Mouse (Mus musculus): ENCODE measurements at regions not wholly inside any gene's neighbourhood (a gene's known extent, or its start where the extent isn't known, plus 50 kb on each side); places are given as distances from the start of the nearest gene placed in this dataset.

DNA sequence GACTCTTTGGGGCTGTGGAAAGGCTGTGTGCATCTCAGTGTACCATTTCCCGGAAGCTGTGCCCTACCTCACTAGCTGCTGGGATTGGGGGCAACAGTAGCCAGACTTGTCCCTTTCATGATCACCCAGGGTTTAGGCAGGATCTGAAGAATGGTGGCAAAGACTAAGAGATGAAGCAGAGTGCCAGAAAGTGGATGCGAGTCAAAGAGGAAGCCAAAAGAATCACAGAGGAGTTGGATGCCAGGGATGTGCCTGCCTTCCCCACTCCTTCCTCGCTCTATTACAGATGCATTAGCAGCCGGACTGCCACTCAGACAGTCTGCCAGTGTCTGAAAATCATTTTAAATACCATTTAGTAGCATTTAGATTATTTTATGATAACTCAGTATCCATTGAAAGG, 271.5 kb upstream of the Slc24a2 start:
- no peak overlapping the region for H3K9ac ChIP-seq (ENCODE audit: low read depth, low read length, severe bottlenecking)
- TF ChIP-seq POLR2A (IDR thresholded peaks at IDR 0.05; ENCODE audit: borderline replicate concordance, extremely low read depth, insufficient read depth, insufficient read length): no peak
- WGBS: 87% methylated on average over 4 of the region's 4 CpGs
- no peaks in the 10 kb centered on the region for H3K9me3 ChIP-seq (ENCODE audit: control insufficient read depth, low read length)
- DNase-seq (ENCODE audit: low spot score): no peak
- no peak overlapping the region for H3K4me3 ChIP-seq (replicated peaks; ENCODE audit: low read length)
- H3K4me2 ChIP-seq (replicated peaks; ENCODE audit: low read depth, low read length, severe bottlenecking): no peak overlapping the region
- ATAC-seq (ENCODE audit: low FRiP score, low read depth): no peak
- no peaks in the 10 kb centered on the region for H3K36me3 ChIP-seq (ENCODE audit: control insufficient read depth, insufficient read depth, low read length)
- H3K4me1 ChIP-seq (ENCODE audit: control insufficient read depth, insufficient read depth, low read length): no peaks in the 10 kb centered on the region
- no peaks in the 10 kb centered on the region for H3K27me3 ChIP-seq (ENCODE audit: control insufficient read depth, insufficient read depth, low read length)
- no peak overlapping the region for H3K27ac ChIP-seq (replicated peaks; ENCODE audit: low read depth, low read length)

GRCm38 (mm10) chr4:87500441-87500840, 270.2 kb upstream of the Slc24a2 start:
- ATAC-seq (ENCODE audit: low FRiP score, low read depth): no peak
- Histone ChIP-seq H3K4me2 (replicated peaks; ENCODE audit: low read depth, low read length, severe bottlenecking) (no peak overlapping the region), H3K9ac (ENCODE audit: low read depth, low read length, severe bottlenecking) (no peak overlapping the region), H3K36me3 (ENCODE audit: control insufficient read depth, insufficient read depth, low read length) (no peaks in the 10 kb centered on the region), H3K4me1 (ENCODE audit: control insufficient read depth, insufficient read depth, low read length) (no peaks in the 10 kb centered on the region), H3K27ac (replicated peaks; ENCODE audit: low read depth, low read length) (no peak overlapping the region), H3K27me3 (ENCODE audit: control insufficient read depth, insufficient read depth, low read length) (no peaks in the 10 kb centered on the region), H3K9me3 (ENCODE audit: control insufficient read depth, low read length) (no peaks in the 10 kb centered on the region), H3K4me3 (replicated peaks; ENCODE audit: low read length) (no peak overlapping the region)
- 67% methylated on average over 2 of the region's 2 CpGs for WGBS
- no peak for DNase-seq (ENCODE audit: low spot score)
- TF ChIP-seq POLR2A (IDR thresholded peaks at IDR 0.05; ENCODE audit: borderline replicate concordance, extremely low read depth, insufficient read depth, insufficient read length): no peak

DNA sequence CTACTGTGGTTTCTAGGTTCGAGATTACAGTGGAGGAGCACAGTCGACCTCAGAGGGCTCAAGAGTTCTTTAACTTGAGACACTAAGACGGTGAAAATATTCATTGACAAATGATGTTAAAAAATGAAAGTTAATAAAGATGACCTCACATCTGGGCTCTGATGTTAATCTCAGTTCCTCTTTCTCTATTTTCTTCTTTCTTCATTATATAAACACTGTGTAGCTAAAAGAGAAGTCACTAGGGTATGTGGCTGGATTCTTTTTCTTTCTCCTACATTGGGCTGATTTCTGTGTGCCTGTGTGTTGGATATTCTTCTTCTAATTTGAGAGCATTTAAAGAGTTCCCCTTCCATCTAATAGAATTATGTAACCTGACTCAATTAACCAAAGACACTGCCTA, 257.5 kb upstream of the Slc24a2 start:
- no peak overlapping the region for H3K27ac ChIP-seq (replicated peaks; ENCODE audit: low read depth, low read length)
- no peak overlapping the region for H3K4me2 ChIP-seq (replicated peaks; ENCODE audit: low read depth, low read length, severe bottlenecking)
- no peaks in the 10 kb centered on the region for H3K9me3 ChIP-seq (ENCODE audit: control insufficient read depth, low read length)
- no peak overlapping the region for H3K9ac ChIP-seq (ENCODE audit: low read depth, low read length, severe bottlenecking)
- H3K4me3 ChIP-seq (replicated peaks; ENCODE audit: low read length): no peak overlapping the region
- no peak for ATAC-seq (ENCODE audit: low FRiP score, low read depth)
- H3K4me1 ChIP-seq (ENCODE audit: control insufficient read depth, insufficient read depth, low read length): no peaks in the 10 kb centered on the region
- H3K36me3 ChIP-seq (ENCODE audit: control insufficient read depth, insufficient read depth, low read length): no peaks in the 10 kb centered on the region
- DNase-seq (ENCODE audit: low spot score): no peak
- WGBS: 83% methylated on average over 3 of the region's 3 CpGs
- TF ChIP-seq POLR2A (IDR thresholded peaks at IDR 0.05; ENCODE audit: borderline replicate concordance, extremely low read depth, insufficient read depth, insufficient read length): no peak
- H3K27me3 ChIP-seq (ENCODE audit: control insufficient read depth, insufficient read depth, low read length): no peaks in the 10 kb centered on the region

DNA sequence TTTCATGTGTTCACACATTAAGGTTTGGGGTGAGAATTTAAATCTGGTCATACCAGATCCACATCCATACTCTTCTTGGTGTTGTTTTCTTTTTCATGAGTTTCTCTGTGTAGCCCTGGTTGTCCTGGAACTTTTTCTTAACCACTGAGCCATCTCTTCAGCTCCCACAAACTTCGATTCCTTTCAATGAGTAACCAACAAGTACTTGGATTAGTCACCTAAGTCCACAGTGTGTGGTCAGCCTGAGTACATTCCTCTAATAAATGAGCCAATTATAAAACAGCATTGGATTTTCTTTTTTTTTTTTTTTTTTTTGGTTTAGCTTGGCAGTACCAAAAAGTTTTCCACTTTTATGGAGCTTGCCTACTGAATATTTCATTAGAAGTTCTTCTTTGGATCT, 245.3 kb upstream of the Slc24a2 start:
- 76% methylated on average over 1 of the region's 1 CpGs for WGBS
- Histone ChIP-seq H3K27me3 (ENCODE audit: control insufficient read depth, insufficient read depth, low read length) (no peaks in the 10 kb centered on the region), H3K36me3 (ENCODE audit: control insufficient read depth, insufficient read depth, low read length) (no peaks in the 10 kb centered on the region), H3K4me1 (ENCODE audit: control insufficient read depth, insufficient read depth, low read length) (no peaks in the 10 kb centered on the region), H3K9me3 (ENCODE audit: control insufficient read depth, low read length) (no peaks in the 10 kb centered on the region), H3K9ac (ENCODE audit: low read depth, low read length, severe bottlenecking) (no peak overlapping the region), H3K4me2 (replicated peaks; ENCODE audit: low read depth, low read length, severe bottlenecking) (no peak overlapping the region), H3K27ac (replicated peaks; ENCODE audit: low read depth, low read length) (no peak overlapping the region), H3K4me3 (replicated peaks; ENCODE audit: low read length) (no peak overlapping the region)
- ATAC-seq (ENCODE audit: low FRiP score, low read depth): no peak
- TF ChIP-seq POLR2A (IDR thresholded peaks at IDR 0.05; ENCODE audit: borderline replicate concordance, extremely low read depth, insufficient read depth, insufficient read length): no peak
- no peak for DNase-seq (ENCODE audit: low spot score)

DNA sequence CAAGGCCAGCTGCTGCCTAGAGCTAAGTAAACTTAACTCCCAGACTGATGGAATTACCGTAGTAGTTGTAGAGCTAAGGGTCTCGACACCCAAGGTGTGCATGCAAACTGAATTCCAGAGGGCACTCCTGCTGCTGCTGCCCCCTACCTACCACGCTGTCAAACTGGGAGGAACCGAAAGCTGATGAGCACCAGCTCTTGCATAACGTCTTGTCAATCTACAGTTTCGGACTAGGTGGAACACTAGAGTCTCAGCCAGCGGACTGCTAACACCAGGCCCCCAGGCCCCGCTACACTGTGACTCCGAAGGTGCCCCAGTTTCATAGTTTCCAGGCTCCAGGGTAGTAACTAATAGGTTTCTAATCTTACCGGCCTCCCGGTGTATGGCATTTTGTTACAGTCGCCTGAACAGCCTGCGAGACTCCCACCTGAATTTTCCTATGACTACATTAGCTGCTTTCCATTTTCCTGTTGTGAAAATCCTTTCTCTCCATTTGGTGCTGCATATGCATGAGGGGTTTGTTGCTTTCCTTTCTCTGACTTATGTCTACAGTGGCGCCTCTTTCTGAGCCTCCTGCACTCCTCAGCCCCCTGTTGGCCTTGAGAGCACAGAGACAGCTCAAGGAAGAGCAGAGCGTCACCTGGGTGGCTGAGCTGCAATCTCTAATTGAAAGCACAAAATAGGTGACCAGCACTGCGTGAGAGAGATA, 243.2 kb upstream of the Slc24a2 start:
- Histone ChIP-seq H3K27me3 (ENCODE audit: control insufficient read depth, insufficient read depth, low read length) (no peaks in the 10 kb centered on the region), H3K4me3 (replicated peaks; ENCODE audit: low read length) (no peak overlapping the region), H3K36me3 (ENCODE audit: control insufficient read depth, insufficient read depth, low read length) (no peaks in the 10 kb centered on the region), H3K4me2 (replicated peaks; ENCODE audit: low read depth, low read length, severe bottlenecking) (no peak overlapping the region), H3K9ac (ENCODE audit: low read depth, low read length, severe bottlenecking) (no peak overlapping the region), H3K9me3 (ENCODE audit: control insufficient read depth, low read length) (no peaks in the 10 kb centered on the region), H3K27ac (replicated peaks; ENCODE audit: low read depth, low read length) (no peak overlapping the region), H3K4me1 (ENCODE audit: control insufficient read depth, insufficient read depth, low read length) (no peaks in the 10 kb centered on the region)
- no peak for ATAC-seq (ENCODE audit: low FRiP score, low read depth)
- 89% methylated on average over 16 of the region's 16 CpGs for WGBS
- no peak for DNase-seq (ENCODE audit: low spot score)
- TF ChIP-seq POLR2A (IDR thresholded peaks at IDR 0.05; ENCODE audit: borderline replicate concordance, extremely low read depth, insufficient read depth, insufficient read length): no peak

All from limb, embryonic 14.5 days (tissue).